Mouse (Mus musculus): ENCODE data around the gene Adam10. TPM values are rescaled to one million over a fixed set of nuclear protein-coding genes. Genes with fewer than 3 reads are reported as not detected.

Adam10 gene
- polyA plus RNA-seq, 1 experiment from 2014 or later = 63.7 TPM

GRCm38 (mm10) chr9:70706444-70706843 is 27.6 kb downstream of the Adam10 start:
- Histone ChIP-seq H3K27me3 (replicated peaks; ENCODE audit: control insufficient read depth, insufficient read depth, low read length) (no peaks in the 10 kb centered on the region), H3K27ac (ENCODE audit: low read depth) (no peak overlapping the region), H3K9me3 (ENCODE audit: control insufficient read depth, low read length) (no peaks in the 10 kb centered on the region), H3K9ac (ENCODE audit: low read length) (no peak overlapping the region), H3K36me3 (ENCODE audit: control insufficient read depth, insufficient read depth, low read length) (peaks cover 4% of the 10 kb centered on the region), H3K4me1 (replicated peaks; ENCODE audit: control insufficient read depth, insufficient read depth, low read length) (no peaks in the 10 kb centered on the region), H3K4me3 (ENCODE audit: low read depth, low read length) (no peak overlapping the region), H3K4me2 (ENCODE audit: low read length) (no peak overlapping the region)
- ATAC-seq (replicated peaks; ENCODE audit: low FRiP score, low TSS enrichment, low read depth) (no peak), DNase-seq (ENCODE audit: low spot score) (no peak)
- WGBS = 97% methylated on average over 1 of the region's 1 CpGs

- no peaks in the 10 kb centered on the region for H3K36me3 ChIP-seq (ENCODE audit: control insufficient read depth, insufficient read depth, low read length)
- H3K4me3 ChIP-seq (ENCODE audit: low read depth, low read length) = no peak overlapping the region
- DNase-seq (ENCODE audit: low spot score) = no peak
- WGBS = 85% methylated on average over 2 of the region's 2 CpGs
- no peaks in the 10 kb centered on the region for H3K27me3 ChIP-seq (replicated peaks; ENCODE audit: control insufficient read depth, insufficient read depth, low read length)
- no peaks in the 10 kb centered on the region for H3K9me3 ChIP-seq (ENCODE audit: control insufficient read depth, low read length)
- H3K27ac ChIP-seq (ENCODE audit: low read depth) = no peak overlapping the region
- no peaks in the 10 kb centered on the region for H3K4me1 ChIP-seq (replicated peaks; ENCODE audit: control insufficient read depth, insufficient read depth, low read length)
- no peak for ATAC-seq (replicated peaks; ENCODE audit: low FRiP score, low TSS enrichment, low read depth)
- H3K9ac ChIP-seq (ENCODE audit: low read length) = no peak overlapping the region
- H3K4me2 ChIP-seq (ENCODE audit: low read length) = no peak overlapping the region
Measured at GRCm38 (mm10) chr9:70729544-70729943, 50.7 kb downstream of the Adam10 start.

- Histone ChIP-seq H3K4me1 (replicated peaks; ENCODE audit: control insufficient read depth, insufficient read depth, low read length) (no peaks in the 10 kb centered on the region), H3K4me2 (ENCODE audit: low read length) (no peak overlapping the region), H3K27ac (ENCODE audit: low read depth) (no peak overlapping the region), H3K36me3 (ENCODE audit: control insufficient read depth, insufficient read depth, low read length) (no peaks in the 10 kb centered on the region), H3K27me3 (replicated peaks; ENCODE audit: control insufficient read depth, insufficient read depth, low read length) (no peaks in the 10 kb centered on the region), H3K9ac (ENCODE audit: low read length) (no peak overlapping the region), H3K4me3 (ENCODE audit: low read depth, low read length) (no peak overlapping the region), H3K9me3 (ENCODE audit: control insufficient read depth, low read length) (no peaks in the 10 kb centered on the region)
- no peak for ATAC-seq (replicated peaks; ENCODE audit: low FRiP score, low TSS enrichment, low read depth)
- DNase-seq (ENCODE audit: low spot score) = no peak
Measured at GRCm38 (mm10) chr9:70731079-70731478, 52.3 kb downstream of the Adam10 start.

GRCm38 (mm10) chr9:70733208-70733607 is 54.4 kb downstream of the Adam10 start:
- Histone ChIP-seq H3K4me2 (ENCODE audit: low read length) (no peak overlapping the region), H3K27me3 (replicated peaks; ENCODE audit: control insufficient read depth, insufficient read depth, low read length) (no peaks in the 10 kb centered on the region), H3K36me3 (ENCODE audit: control insufficient read depth, insufficient read depth, low read length) (no peaks in the 10 kb centered on the region), H3K27ac (ENCODE audit: low read depth) (no peak overlapping the region), H3K4me3 (ENCODE audit: low read depth, low read length) (no peak overlapping the region), H3K9ac (ENCODE audit: low read length) (no peak overlapping the region), H3K4me1 (replicated peaks; ENCODE audit: control insufficient read depth, insufficient read depth, low read length) (no peaks in the 10 kb centered on the region), H3K9me3 (ENCODE audit: control insufficient read depth, low read length) (no peaks in the 10 kb centered on the region)
- WGBS = 84% methylated on average over 2 of the region's 2 CpGs
- DNase-seq (ENCODE audit: low spot score) = no peak
- no peak for ATAC-seq (replicated peaks; ENCODE audit: low FRiP score, low TSS enrichment, low read depth)

- H3K4me1 ChIP-seq (replicated peaks; ENCODE audit: control insufficient read depth, insufficient read depth, low read length) = no peaks in the 10 kb centered on the region
- H3K9me3 ChIP-seq (ENCODE audit: control insufficient read depth, low read length) = no peaks in the 10 kb centered on the region
- WGBS = 85% methylated on average over 5 of the region's 5 CpGs
- no peaks in the 10 kb centered on the region for H3K27me3 ChIP-seq (replicated peaks; ENCODE audit: control insufficient read depth, insufficient read depth, low read length)
- H3K4me3 ChIP-seq (ENCODE audit: low read depth, low read length) = no peak overlapping the region
- peaks cover 11% of the 10 kb centered on the region; the same call in 1 of the 2 replicates for H3K36me3 ChIP-seq (ENCODE audit: control insufficient read depth, insufficient read depth, low read length)
- DNase-seq (ENCODE audit: low spot score) = no peak
- H3K9ac ChIP-seq (ENCODE audit: low read length) = no peak overlapping the region
- no peak overlapping the region for H3K27ac ChIP-seq (ENCODE audit: low read depth)
- H3K4me2 ChIP-seq (ENCODE audit: low read length) = no peak overlapping the region
- ATAC-seq (replicated peaks; ENCODE audit: low FRiP score, low TSS enrichment, low read depth) = no peak
Measured at GRCm38 (mm10) chr9:70739998-70740397, 61.2 kb downstream of the Adam10 start.

- 93% methylated on average over 3 of the region's 3 CpGs for WGBS
- no peak overlapping the region for H3K27ac ChIP-seq (ENCODE audit: low read depth)
- H3K9ac ChIP-seq (ENCODE audit: low read length) = no peak overlapping the region
- H3K4me3 ChIP-seq (ENCODE audit: low read depth, low read length) = no peak overlapping the region
- H3K27me3 ChIP-seq (replicated peaks; ENCODE audit: control insufficient read depth, insufficient read depth, low read length) = no peaks in the 10 kb centered on the region
- no peaks in the 10 kb centered on the region for H3K4me1 ChIP-seq (replicated peaks; ENCODE audit: control insufficient read depth, insufficient read depth, low read length)
- no peaks in the 10 kb centered on the region for H3K9me3 ChIP-seq (ENCODE audit: control insufficient read depth, low read length)
- ATAC-seq (replicated peaks; ENCODE audit: low FRiP score, low TSS enrichment, low read depth) (no peak), DNase-seq (ENCODE audit: low spot score) (no peak)
- H3K36me3 ChIP-seq (ENCODE audit: control insufficient read depth, insufficient read depth, low read length) = peaks cover 43% of the 10 kb centered on the region
- no peak overlapping the region for H3K4me2 ChIP-seq (ENCODE audit: low read length)
Measured at GRCm38 (mm10) chr9:70751504-70752222, 72.9 kb downstream of the Adam10 start.

GRCm38 (mm10) chr9:70760974-70761373 is 82.2 kb downstream of the Adam10 start:
- ATAC-seq (replicated peaks; ENCODE audit: low FRiP score, low TSS enrichment, low read depth) = no peak
- H3K27me3 ChIP-seq (replicated peaks; ENCODE audit: control insufficient read depth, insufficient read depth, low read length) = no peaks in the 10 kb centered on the region
- DNase-seq (ENCODE audit: low spot score) = no peak
- H3K9me3 ChIP-seq (ENCODE audit: control insufficient read depth, low read length) = no peaks in the 10 kb centered on the region
- no peak overlapping the region for H3K4me2 ChIP-seq (ENCODE audit: low read length)
- no peaks in the 10 kb centered on the region for H3K4me1 ChIP-seq (replicated peaks; ENCODE audit: control insufficient read depth, insufficient read depth, low read length)
- H3K36me3 ChIP-seq (ENCODE audit: control insufficient read depth, insufficient read depth, low read length) = peaks cover 47% of the 10 kb centered on the region
- WGBS = 87% methylated on average over 5 of the region's 5 CpGs
- no peak overlapping the region for H3K9ac ChIP-seq (ENCODE audit: low read length)
- H3K27ac ChIP-seq (ENCODE audit: low read depth) = no peak overlapping the region
- H3K4me3 ChIP-seq (ENCODE audit: low read depth, low read length) = no peak overlapping the region

- ATAC-seq (replicated peaks; ENCODE audit: low FRiP score, low TSS enrichment, low read depth) (no peak), DNase-seq (ENCODE audit: low spot score) (no peak)
- Histone ChIP-seq H3K36me3 (ENCODE audit: control insufficient read depth, insufficient read depth, low read length) (peaks cover 36% of the 10 kb centered on the region), H3K9me3 (ENCODE audit: control insufficient read depth, low read length) (no peaks in the 10 kb centered on the region), H3K27ac (ENCODE audit: low read depth) (no peak overlapping the region), H3K9ac (ENCODE audit: low read length) (no peak overlapping the region), H3K27me3 (replicated peaks; ENCODE audit: control insufficient read depth, insufficient read depth, low read length) (no peaks in the 10 kb centered on the region), H3K4me3 (ENCODE audit: low read depth, low read length) (no peak overlapping the region), H3K4me1 (replicated peaks; ENCODE audit: control insufficient read depth, insufficient read depth, low read length) (no peaks in the 10 kb centered on the region), H3K4me2 (ENCODE audit: low read length) (no peak overlapping the region)
- WGBS = 95% methylated on average over 2 of the region's 2 CpGs
Measured at GRCm38 (mm10) chr9:70775517-70775916, 96.7 kb downstream of the Adam10 start.

GRCm38 (mm10) chr9:70782191-70782590 is 103.4 kb downstream of the Adam10 start:
- Histone ChIP-seq H3K27ac (ENCODE audit: low read depth) (no peak overlapping the region), H3K4me3 (ENCODE audit: low read depth, low read length) (no peak overlapping the region), H3K27me3 (replicated peaks; ENCODE audit: control insufficient read depth, insufficient read depth, low read length) (no peaks in the 10 kb centered on the region), H3K4me2 (ENCODE audit: low read length) (no peak overlapping the region), H3K36me3 (ENCODE audit: control insufficient read depth, insufficient read depth, low read length) (peaks cover 32% of the 10 kb centered on the region), H3K9ac (ENCODE audit: low read length) (no peak overlapping the region), H3K9me3 (ENCODE audit: control insufficient read depth, low read length) (no peaks in the 10 kb centered on the region), H3K4me1 (replicated peaks; ENCODE audit: control insufficient read depth, insufficient read depth, low read length) (no peaks in the 10 kb centered on the region)
- ATAC-seq (replicated peaks; ENCODE audit: low FRiP score, low TSS enrichment, low read depth) = no peak
- no peak for DNase-seq (ENCODE audit: low spot score)
- WGBS = 78% methylated on average over 3 of the region's 3 CpGs

Measured in intestine, embryonic 14.5 days (tissue).